Comparison of ENCODE assay signal across 20 mouse cellular contexts in genomic region chr1:149672117-149672516, GRCm38 (mm10).
A peak's percentile ranks its signal among the peaks of the same experiment; 100 is the strongest.
DNase-seq lines count a peak whose midpoint lies in the region; ATAC-seq and TF ChIP-seq lines count a peak whose summit lies in the region.
"Had no signal": no experiment of that assay in that cellular context is flagged by ENCODE, and none has a peak within 500 bp of the region (broad histone marks: within the 10 kb centered on the region; RNA-seq: fewer than 3 reads in every experiment).

No protein-coding gene starts in this region.

- H3K4me3 ChIP-seq in hindbrain, postnatal 0 days (ENCODE audit: low read length) = no peak overlapping the region
- no peak overlapping the region for H3K4me3 ChIP-seq in hindbrain, embryonic 12.5 days
- H3K4me3 ChIP-seq: embryonic facial prominence, embryonic 10.5 days; hindbrain, embryonic 10.5 days; kidney, embryonic 15.5 days; neural tube, embryonic 15.5 days had no signal

- no peaks in the 10 kb centered on the region for H3K4me1 ChIP-seq in hindbrain, postnatal 0 days (ENCODE audit: insufficient read depth, low read length)
- H3K4me1 ChIP-seq in hindbrain, embryonic 12.5 days = no peaks in the 10 kb centered on the region
- H3K4me1 ChIP-seq: embryonic facial prominence, embryonic 10.5 days; hindbrain, embryonic 10.5 days; kidney, embryonic 15.5 days; neural tube, embryonic 15.5 days had no signal

- no peaks in the 10 kb centered on the region for H3K27me3 ChIP-seq in hindbrain, postnatal 0 days (ENCODE audit: insufficient read depth, low read length)
- H3K27me3 ChIP-seq in hindbrain, embryonic 12.5 days = no peaks in the 10 kb centered on the region
- H3K27me3 ChIP-seq: kidney, embryonic 15.5 days; neural tube, embryonic 15.5 days had no signal

- H3K27ac ChIP-seq in hindbrain, postnatal 0 days = peak overlapping the region; percentile 41; the same call in 1 of the 2 replicates
- no peak overlapping the region for H3K27ac ChIP-seq in hindbrain, embryonic 12.5 days
- H3K27ac ChIP-seq: embryonic facial prominence, embryonic 10.5 days; hindbrain, embryonic 10.5 days; kidney, embryonic 15.5 days; neural tube, embryonic 15.5 days had no signal

- H3K9ac ChIP-seq in hindbrain, postnatal 0 days (replicated peaks; ENCODE audit: low read length) = no peak overlapping the region
- no peak overlapping the region for H3K9ac ChIP-seq in hindbrain, embryonic 12.5 days
- H3K9ac ChIP-seq: kidney, embryonic 15.5 days; neural tube, embryonic 15.5 days had no signal

- peak; percentile 83 for ATAC-seq in hindbrain, postnatal 0 days
- no peak for ATAC-seq in hindbrain, embryonic 12.5 days (ENCODE audit: low FRiP score)
- no peak for ATAC-seq in frontal cortex, adult (ENCODE audit: low TSS enrichment)
- ATAC-seq: intestine, embryonic 16.5 days had no signal

- H3K4me2 ChIP-seq in hindbrain, postnatal 0 days (ENCODE audit: low read depth, low read length) = no peak overlapping the region
- no peak overlapping the region for H3K4me2 ChIP-seq in hindbrain, embryonic 12.5 days (replicated peaks)
- H3K4me2 ChIP-seq: kidney, embryonic 15.5 days; liver, embryonic 11.5 days; neural tube, embryonic 15.5 days had no signal

- H3K36me3 ChIP-seq in hindbrain, postnatal 0 days (ENCODE audit: insufficient read depth, low read length) = no peaks in the 10 kb centered on the region
- no peaks in the 10 kb centered on the region for H3K36me3 ChIP-seq in hindbrain, embryonic 12.5 days
- H3K36me3 ChIP-seq: embryonic facial prominence, embryonic 10.5 days; hindbrain, embryonic 10.5 days; kidney, embryonic 15.5 days; neural tube, embryonic 15.5 days had no signal

- 44% methylated on average over 2 of the region's 2 CpGs for WGBS in hindbrain, postnatal 0 days
- 78% methylated on average over 2 of the region's 2 CpGs for WGBS in hindbrain, embryonic 12.5 days

- peak; percentile 65 for DNase-seq in hindbrain, postnatal 0 days (ENCODE audit: low spot score)
- DNase-seq in brain, adult 2 months (ENCODE audit: low read depth, low spot score) = peak; percentile 97
- DNase-seq in cerebellum, adult 11 months = peak; percentile 90
- peak; percentile 90 to 92 for DNase-seq in cerebellum, postnatal 10 days
- DNase-seq in kidney, postnatal 25 days = no peak
- DNase-seq in urinary bladder, adult 18-20 months (ENCODE audit: low spot score in 2 of 2) = no peak
- DNase-seq: adrenal gland, adult 8-10 months; lung, adult 18-20 months; lung, postnatal 14 days; midbrain, embryonic 14.5 days; spleen, adult 18-20 months; thymus, postnatal 36 days had no signal

- no peaks in the 10 kb centered on the region for H3K9me3 ChIP-seq in hindbrain, postnatal 0 days (ENCODE audit: low read length)
- no peaks in the 10 kb centered on the region for H3K9me3 ChIP-seq in hindbrain, embryonic 12.5 days (replicated peaks)
- H3K9me3 ChIP-seq: embryonic facial prominence, embryonic 10.5 days; hindbrain, embryonic 10.5 days; kidney, embryonic 15.5 days; neural tube, embryonic 15.5 days had no signal

- no peak for TF ChIP-seq CTCF in hindbrain, postnatal 0 days (IDR thresholded peaks at IDR 0.05; ENCODE audit: low read depth)

Comparison
In these comparisons a context has a peak if more than half of its experiments do, and no peak if none do; other contexts are left out.
1. DNase-seq: peak in hindbrain, postnatal 0 days (single experiment), brain, adult 2 months (single experiment), cerebellum, adult 11 months (single experiment) and cerebellum, postnatal 10 days (2 of 2); none in kidney, postnatal 25 days (0 of 2) and urinary bladder, adult 18-20 months (0 of 2).